Mouse (Mus musculus) heart, adult 9 months (tissue): Measurements from ENCODE around the gene Prame.
"Not testable (repeated sequence)": the region's sequence is repeated elsewhere in the genome, so short reads cannot be mapped to it uniquely, and the experiment has no call there.

Experiments used
- DNase-seq, 2 experiments: peaks; one replicate each; pipeline ENCODE4 v3.0.0; 2022; ENCODE audit warnings: low spot score in 2 of 2

The Prame gene

GRCm38 (mm10) chrX:135627605-135628004 lies at the start of gene Prame:
Prame (minus strand) TSS chrX:135627705.
- DNase-seq: no peak

GRCm38 (mm10) chrX:135652173-135652772 lies 24.8 kb upstream of the Prame start:
- DNase-seq: peak in 1 of 2 experiments; percentile 1

- DNase-seq: peak; percentile 13 to 17
Observed at GRCm38 (mm10) chrX:135601298-135602029, 26.0 kb downstream of the Prame start.

GRCm38 (mm10) chrX:135598677-135599076 lies 28.8 kb downstream of the Prame start, which contains the start of gene Nxf7:
Nxf7 (minus strand) TSS chrX:135598777.
- no peak for DNase-seq

GRCm38 (mm10) chrX:135598096-135598495 lies 29.4 kb downstream of the Prame start:
- DNase-seq: no peak

- no peak for DNase-seq
Observed at GRCm38 (mm10) chrX:135576412-135576811, 51.1 kb downstream of the Prame start.

- not testable (repeated sequence) for DNase-seq
Observed at GRCm38 (mm10) chrX:135574958-135575628, 52.4 kb downstream of the Prame start.

- not testable (repeated sequence) for DNase-seq
Observed at GRCm38 (mm10) chrX:135574261-135574957, 53.1 kb downstream of the Prame start.

GRCm38 (mm10) chrX:135569467-135569866 lies 58.0 kb downstream of the Prame start:
- DNase-seq: peak; percentile 11 to 12

GRCm38 (mm10) chrX:135564934-135565333 lies 62.6 kb downstream of the Prame start:
- not testable (repeated sequence) for DNase-seq
